Mouse (Mus musculus): ENCODE results near the gene Hist1h2be. TPM values are rescaled to one million over a fixed set of nuclear protein-coding genes. Genes with fewer than 3 reads are reported as not detected.
"Not testable (repeated sequence)": the region's sequence is repeated elsewhere in the genome, so short reads cannot be mapped to it uniquely, and the experiment has no call there.

The Hist1h2be gene
- polyA plus RNA-seq, 1 experiment from 2014 or later = 0.44 TPM

DNA sequence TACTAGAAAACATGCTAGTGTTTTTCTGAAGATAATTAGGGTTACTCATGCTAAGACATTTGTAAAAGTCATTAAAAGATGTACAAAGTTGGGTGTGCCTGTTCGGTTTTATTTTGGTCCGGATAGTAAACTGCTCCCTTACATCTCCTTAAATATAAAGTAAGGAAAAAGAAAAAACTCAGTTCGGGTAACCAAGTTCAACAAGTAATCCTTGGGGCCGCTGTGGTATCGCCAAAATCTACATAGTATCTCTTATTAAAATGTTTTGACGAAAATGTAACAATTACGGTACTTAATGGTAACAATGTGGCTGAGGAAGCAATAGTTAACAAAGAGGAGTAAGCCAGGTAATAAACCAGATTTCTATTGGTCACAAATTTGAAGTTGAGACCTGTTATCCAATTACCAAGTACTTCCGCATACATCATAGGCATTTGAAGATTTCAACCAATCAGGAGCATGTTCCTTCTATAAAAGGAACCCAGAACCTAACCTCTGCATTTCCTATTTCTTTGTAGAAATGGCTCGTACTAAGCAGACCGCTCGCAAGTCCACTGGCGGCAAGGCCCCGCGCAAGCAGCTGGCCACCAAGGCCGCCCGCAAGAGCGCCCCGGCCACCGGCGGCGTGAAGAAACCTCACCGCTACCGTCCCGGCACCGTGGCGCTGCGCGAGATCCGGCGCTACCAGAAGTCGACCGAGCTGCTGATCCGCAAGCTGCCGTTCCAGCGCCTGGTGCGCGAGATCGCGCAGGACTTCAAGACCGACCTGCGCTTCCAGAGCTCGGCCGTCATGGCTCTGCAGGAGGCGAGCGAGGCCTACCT lies 76.7 kb downstream of the Hist1h2be start, which contains the start of gene Hist1h3f:
Hist1h3f (plus strand) TSS at position 88 of the 822 bp plus-strand sequence.
- no peaks in the 10 kb centered on the region for H3K9me3 ChIP-seq (ENCODE audit: low read length)
- no peak for TF ChIP-seq CTCF (IDR thresholded peaks at IDR 0.05)
- TF ChIP-seq EP300 (IDR thresholded peaks at IDR 0.05) = peak; percentile 46; the same call in 1 of the 2 replicates
- no peaks in the 10 kb centered on the region for H3K36me3 ChIP-seq (ENCODE audit: insufficient read depth, low read length)
- H3K27ac ChIP-seq (ENCODE audit: low read length) = peak within 1 kb of the TSS; percentile 86
- DNase-seq (ENCODE audit: low spot score) (peak; percentile 98), ATAC-seq (peak; percentile 94)
- H3K4me1 ChIP-seq (ENCODE audit: insufficient read depth, low read depth, low read length) = no peaks in the 10 kb centered on the region
- H3K27me3 ChIP-seq (replicated peaks; ENCODE audit: insufficient read depth, low read length) = no peaks in the 10 kb centered on the region
- H3K9ac ChIP-seq (replicated peaks; ENCODE audit: low read depth) = peak within 1 kb of the TSS; percentile 52
- H3K4me3 ChIP-seq (ENCODE audit: low read depth, low read length) = peak within 1 kb of the TSS; percentile 49
- WGBS = under 1% methylated on average over 19 of the region's 45 CpGs
- H3K4me2 ChIP-seq (replicated peaks; ENCODE audit: low read depth, low read length) = peak within 1 kb of the TSS; percentile 63

DNA sequence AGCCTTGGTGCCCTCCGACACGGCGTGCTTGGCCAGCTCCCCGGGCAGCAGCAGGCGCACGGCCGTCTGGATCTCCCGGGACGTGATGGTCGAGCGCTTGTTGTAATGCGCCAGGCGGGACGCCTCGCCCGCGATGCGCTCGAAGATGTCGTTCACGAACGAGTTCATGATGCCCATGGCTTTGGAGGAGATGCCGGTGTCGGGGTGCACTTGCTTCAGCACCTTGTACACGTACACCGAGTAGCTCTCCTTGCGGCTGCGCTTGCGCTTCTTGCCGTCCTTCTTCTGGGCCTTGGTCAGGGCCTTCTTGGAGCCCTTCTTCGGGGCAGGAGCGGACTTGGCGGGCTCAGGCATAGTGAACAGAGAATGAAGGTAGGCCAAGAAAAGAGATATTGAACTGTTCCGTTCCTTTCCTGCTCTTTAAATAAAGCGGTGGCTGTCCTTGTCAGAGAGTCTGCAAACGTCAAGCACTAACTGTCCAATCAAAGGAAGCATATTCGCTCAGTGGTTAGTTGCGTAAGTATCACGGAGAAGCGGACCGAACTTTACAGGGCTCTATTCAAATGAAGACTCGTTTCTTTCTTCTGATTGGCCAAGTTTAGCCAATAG lies 77.8 kb downstream of the Hist1h2be start, which contains the start of gene Hist1h2bh:
Hist1h2bh (minus strand) TSS at position 394 of the 609 bp plus-strand sequence.
- Histone ChIP-seq H3K4me2 (replicated peaks; ENCODE audit: low read depth, low read length) (peak within 1 kb of the TSS; percentile 63), H3K27ac (ENCODE audit: low read length) (peak within 1 kb of the TSS; percentile 86), H3K9ac (replicated peaks; ENCODE audit: low read depth) (peak within 1 kb of the TSS; percentile 34), H3K4me3 (ENCODE audit: low read depth, low read length) (peak within 1 kb of the TSS; percentile 49)
- peak; percentile 98 for DNase-seq (ENCODE audit: low spot score)
- H3K36me3 ChIP-seq (ENCODE audit: insufficient read depth, low read length); H3K4me1 ChIP-seq (ENCODE audit: insufficient read depth, low read depth, low read length); H3K27me3 ChIP-seq (replicated peaks; ENCODE audit: insufficient read depth, low read length); H3K9me3 ChIP-seq (ENCODE audit: low read length): not testable (repeated sequence)
- under 1% methylated on average over 27 of the region's 42 CpGs for WGBS
- ATAC-seq = peak; percentile 91

DNA sequence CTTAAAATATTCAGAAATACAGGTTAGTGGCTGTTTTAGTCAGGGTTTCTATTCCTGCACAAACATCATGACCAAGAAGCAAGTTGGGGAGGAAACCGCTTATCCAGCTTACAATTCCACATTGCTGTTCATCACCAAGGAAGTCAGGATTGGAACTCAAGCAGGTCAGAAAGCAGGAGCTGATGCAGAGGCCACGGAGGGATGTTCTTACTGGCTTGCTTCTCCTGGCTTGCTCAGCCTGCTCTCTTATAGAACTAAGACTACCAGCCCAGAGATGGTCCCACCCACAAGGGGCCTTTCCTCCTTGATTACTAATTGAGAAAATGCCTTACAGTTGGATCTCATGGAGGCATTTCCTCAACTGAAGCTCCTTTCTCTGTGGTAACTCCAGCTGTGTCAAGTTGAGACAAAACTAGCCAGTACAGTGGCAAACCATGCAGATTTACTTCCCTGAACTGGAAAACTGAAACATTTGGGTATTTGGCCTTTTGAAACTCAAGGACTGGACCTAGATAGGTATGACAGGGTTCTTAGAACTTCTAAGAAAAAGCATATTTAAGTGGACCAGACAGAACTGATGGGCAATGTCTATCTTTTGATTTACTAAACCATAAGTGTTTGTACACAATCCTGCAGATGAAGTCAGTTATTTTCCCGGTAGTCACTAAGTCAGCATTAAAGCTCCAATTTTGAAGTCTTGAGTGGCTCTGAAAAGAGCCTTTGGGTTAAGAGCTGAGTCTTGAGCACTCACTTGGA lies 78.5 kb downstream of the Hist1h2be start:
- not testable (repeated sequence) for H3K4me1 ChIP-seq (ENCODE audit: insufficient read depth, low read depth, low read length); ATAC-seq; H3K27me3 ChIP-seq (replicated peaks; ENCODE audit: insufficient read depth, low read length); H3K9me3 ChIP-seq (ENCODE audit: low read length); DNase-seq (ENCODE audit: low spot score); H3K36me3 ChIP-seq (ENCODE audit: insufficient read depth, low read length)
- 4% methylated on average over 3 of the region's 3 CpGs for WGBS
- 0 out of 2 replicates have a peak overlapping the region, but pooled peaks have one; percentile 15 for H3K27ac ChIP-seq (ENCODE audit: low read length)
- H3K4me2 ChIP-seq (replicated peaks; ENCODE audit: low read depth, low read length) = peak overlapping the region; percentile 63
- H3K9ac ChIP-seq (replicated peaks; ENCODE audit: low read depth) = peak overlapping the region; percentile 34; the same call in 1 of the 2 replicates
- peak overlapping the region; percentile 49; the same call in 1 of the 2 replicates for H3K4me3 ChIP-seq (ENCODE audit: low read depth, low read length)

DNA sequence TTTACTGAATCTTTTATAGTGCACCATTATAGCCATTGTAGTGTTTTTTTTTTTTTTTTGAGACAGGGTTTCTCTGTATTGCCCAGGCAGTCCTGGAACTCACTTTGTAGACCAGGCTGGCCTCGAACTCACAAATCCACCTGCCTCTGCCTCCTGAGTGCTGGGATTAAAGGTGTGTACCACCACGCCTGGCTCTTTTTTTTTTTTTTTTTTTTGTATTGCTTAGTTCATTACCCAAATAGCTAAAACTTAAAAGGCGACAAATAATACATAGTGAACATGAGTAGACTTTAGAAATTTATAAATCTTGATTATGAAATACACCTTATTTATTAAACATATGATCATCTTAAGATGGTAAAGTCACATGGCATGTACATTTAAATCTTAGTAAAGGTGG lies 79.4 kb downstream of the Hist1h2be start:
- no peak overlapping the region for H3K4me3 ChIP-seq (ENCODE audit: low read depth, low read length)
- H3K27ac ChIP-seq (ENCODE audit: low read length) = no peak overlapping the region
- H3K27me3 ChIP-seq (replicated peaks; ENCODE audit: insufficient read depth, low read length) = no peaks in the 10 kb centered on the region
- TF ChIP-seq CTCF (IDR thresholded peaks at IDR 0.05) = no peak
- no peak for TF ChIP-seq EP300 (IDR thresholded peaks at IDR 0.05)
- no peaks in the 10 kb centered on the region; the same call in 1 of the 2 replicates for H3K4me1 ChIP-seq (ENCODE audit: insufficient read depth, low read depth, low read length)
- ATAC-seq = no peak
- no peaks in the 10 kb centered on the region for H3K9me3 ChIP-seq (ENCODE audit: low read length)
- no peak overlapping the region for H3K4me2 ChIP-seq (replicated peaks; ENCODE audit: low read depth, low read length)
- no peak overlapping the region for H3K9ac ChIP-seq (replicated peaks; ENCODE audit: low read depth)
- 66% methylated on average over 3 of the region's 3 CpGs for WGBS
- no peaks in the 10 kb centered on the region for H3K36me3 ChIP-seq (ENCODE audit: insufficient read depth, low read length)
- DNase-seq (ENCODE audit: low spot score) = no peak

DNA sequence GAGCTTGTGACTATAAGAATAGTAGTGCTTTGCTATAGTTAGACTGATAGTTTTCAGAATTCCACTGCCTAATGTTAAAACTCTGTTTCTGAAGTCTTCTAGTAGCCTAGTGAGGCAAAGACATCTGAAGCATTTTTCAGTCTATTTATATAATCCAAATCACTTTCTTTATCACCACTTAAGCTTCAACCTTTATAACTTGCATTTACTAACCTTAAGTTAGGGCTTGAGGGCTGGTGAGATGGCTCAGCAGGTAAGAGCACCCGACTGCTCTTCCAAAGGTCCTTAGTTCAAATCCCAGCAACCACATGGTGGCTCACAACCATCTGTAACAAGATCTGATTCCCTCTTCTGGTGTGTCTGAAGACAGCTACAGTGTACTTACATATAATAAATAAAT lies 81.1 kb downstream of the Hist1h2be start:
- H3K27ac ChIP-seq (ENCODE audit: low read length); ATAC-seq; H3K36me3 ChIP-seq (ENCODE audit: insufficient read depth, low read length); H3K9ac ChIP-seq (replicated peaks; ENCODE audit: low read depth); H3K4me3 ChIP-seq (ENCODE audit: low read depth, low read length); H3K4me2 ChIP-seq (replicated peaks; ENCODE audit: low read depth, low read length); DNase-seq (ENCODE audit: low spot score); H3K27me3 ChIP-seq (replicated peaks; ENCODE audit: insufficient read depth, low read length); H3K9me3 ChIP-seq (ENCODE audit: low read length); H3K4me1 ChIP-seq (ENCODE audit: insufficient read depth, low read depth, low read length): not testable (repeated sequence)
- 57% methylated on average over 1 of the region's 1 CpGs for WGBS

DNA sequence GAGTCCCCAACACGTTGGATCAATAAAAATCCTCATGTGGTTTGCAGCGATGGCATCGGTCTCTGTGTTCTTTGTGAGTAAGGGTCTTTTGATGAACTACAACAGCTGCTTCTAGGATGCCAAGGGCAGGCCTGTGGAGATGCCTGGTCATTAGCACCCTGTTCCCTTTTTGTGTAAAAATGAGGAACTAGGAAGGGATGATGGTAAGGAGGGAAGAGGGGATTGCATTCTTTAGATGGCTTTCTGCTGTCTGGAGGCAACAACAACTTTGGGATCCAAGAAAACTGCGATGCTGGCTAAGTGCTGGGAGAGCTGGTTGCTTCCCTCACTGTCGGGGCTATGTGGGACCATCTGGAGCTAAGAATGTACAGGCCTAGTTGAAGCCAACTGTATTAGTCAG lies 82.7 kb downstream of the Hist1h2be start:
- no peaks in the 10 kb centered on the region for H3K27me3 ChIP-seq (replicated peaks; ENCODE audit: insufficient read depth, low read length)
- TF ChIP-seq CTCF (IDR thresholded peaks at IDR 0.05) (no peak), EP300 (IDR thresholded peaks at IDR 0.05) (no peak)
- WGBS = 72% methylated on average over 5 of the region's 5 CpGs
- H3K4me2 ChIP-seq (replicated peaks; ENCODE audit: low read depth, low read length) = no peak overlapping the region
- no peaks in the 10 kb centered on the region for H3K36me3 ChIP-seq (ENCODE audit: insufficient read depth, low read length)
- no peak overlapping the region for H3K27ac ChIP-seq (ENCODE audit: low read length)
- DNase-seq (ENCODE audit: low spot score) (no peak), ATAC-seq (no peak)
- H3K4me1 ChIP-seq (ENCODE audit: insufficient read depth, low read depth, low read length) = peaks cover 11% of the 10 kb centered on the region; the same call in 1 of the 2 replicates
- no peak overlapping the region for H3K9ac ChIP-seq (replicated peaks; ENCODE audit: low read depth)
- no peaks in the 10 kb centered on the region for H3K9me3 ChIP-seq (ENCODE audit: low read length)
- no peak overlapping the region for H3K4me3 ChIP-seq (ENCODE audit: low read depth, low read length)
